Mouse (Mus musculus): ENCODE data around the gene Fxyd1. TPM values are rescaled to one million over a fixed set of nuclear protein-coding genes. Genes with fewer than 3 reads are reported as not detected.
A peak's percentile ranks its signal among the peaks of the same experiment; 100 is the strongest.

The Fxyd1 gene
- total and polyA plus RNA-seq, 2 experiments from 2014 or later, result 7.0 to 20.4 TPM

DNA sequence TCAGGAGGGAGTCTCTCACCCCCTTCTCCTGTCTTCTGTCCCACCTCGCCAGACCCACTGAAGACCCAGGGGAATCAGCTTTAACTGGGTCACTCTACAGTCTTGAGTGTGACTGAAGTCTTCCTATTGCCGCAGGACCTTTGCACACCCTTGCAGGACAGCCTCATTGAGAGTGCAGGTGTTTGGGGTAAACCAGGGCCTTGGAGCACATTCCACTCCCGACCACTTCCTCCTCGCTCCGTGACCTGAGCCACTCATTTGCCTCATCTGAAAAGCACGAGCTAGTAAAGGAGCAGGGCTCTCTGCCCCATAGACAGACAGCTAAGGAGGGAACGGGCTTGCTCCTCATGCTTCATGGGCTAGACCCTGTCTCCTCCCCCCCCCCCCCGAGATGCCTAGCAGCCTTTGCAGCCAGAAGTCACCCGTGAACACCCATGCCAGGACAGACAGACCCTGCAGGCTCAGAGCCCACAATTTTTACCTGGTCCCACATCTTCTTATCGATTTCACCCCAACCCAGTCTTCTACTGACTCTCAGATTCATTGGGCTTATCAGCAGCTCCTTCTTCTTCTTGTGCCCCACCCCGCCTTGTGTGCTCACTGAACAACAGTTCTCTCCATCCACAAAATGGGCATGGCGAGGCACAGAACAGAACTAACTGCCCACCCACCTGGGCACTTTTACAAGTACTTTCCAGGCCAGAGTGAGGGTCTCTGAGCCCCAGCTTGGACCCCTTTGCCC lies 16.5 kb downstream of the Fxyd1 start:
- no peaks in the 10 kb centered on the region for H3K9me3 ChIP-seq (ENCODE audit: low read length)
- no peak for TF ChIP-seq CTCF (IDR thresholded peaks at IDR 0.05)
- no peak for DNase-seq (ENCODE audit: low spot score)

GRCm38 (mm10) chr7:31039011-31039410 lies 18.0 kb downstream of the Fxyd1 start:
- Histone ChIP-seq H3K36me3 (ENCODE audit: insufficient read depth, low read length) (peaks cover 12% of the 10 kb centered on the region), H3K4me3 (ENCODE audit: low read depth, low read length) (no peak overlapping the region), H3K4me1 (ENCODE audit: insufficient read depth, low read length) (no peaks in the 10 kb centered on the region), H3K27me3 (ENCODE audit: insufficient read depth, low read length) (peaks cover 16% of the 10 kb centered on the region), H3K9ac (replicated peaks; ENCODE audit: low read length, poor library complexity, severe bottlenecking) (no peak overlapping the region), H3K9me3 (ENCODE audit: low read length) (no peaks in the 10 kb centered on the region), H3K27ac (ENCODE audit: low read depth, low read length) (no peak overlapping the region), H3K4me2 (ENCODE audit: low read depth, low read length, poor library complexity, severe bottlenecking) (no peak overlapping the region)
- no peak for ATAC-seq (ENCODE audit: low FRiP score)
- TF ChIP-seq CTCF (IDR thresholded peaks at IDR 0.05), result no peak
- DNase-seq (ENCODE audit: low spot score), result no peak
- WGBS, result 83% methylated on average over 4 of the region's 4 CpGs

More for the DNA sequence above, 16.5 kb downstream of the Fxyd1 start:
- no peak overlapping the region for H3K4me2 ChIP-seq (ENCODE audit: low read depth, low read length, poor library complexity, severe bottlenecking)
- H3K27me3 ChIP-seq (ENCODE audit: insufficient read depth, low read length), result peaks cover 22% of the 10 kb centered on the region
- no peak overlapping the region for H3K9ac ChIP-seq (replicated peaks; ENCODE audit: low read length, poor library complexity, severe bottlenecking)
- ATAC-seq (ENCODE audit: low FRiP score), result no peak
- H3K4me3 ChIP-seq (ENCODE audit: low read depth, low read length), result no peak overlapping the region
- no peak overlapping the region for H3K27ac ChIP-seq (ENCODE audit: low read depth, low read length)
- WGBS, result 83% methylated on average over 11 of the region's 12 CpGs
- H3K4me1 ChIP-seq (ENCODE audit: insufficient read depth, low read length), result no peaks in the 10 kb centered on the region
- H3K36me3 ChIP-seq (ENCODE audit: insufficient read depth, low read length), result peaks cover 9% of the 10 kb centered on the region; the same call in 1 of the 2 replicates

- Histone ChIP-seq H3K4me1 (ENCODE audit: insufficient read depth, low read length) (no peaks in the 10 kb centered on the region), H3K36me3 (ENCODE audit: insufficient read depth, low read length) (peaks cover 11% of the 10 kb centered on the region), H3K9me3 (ENCODE audit: low read length) (no peaks in the 10 kb centered on the region), H3K27ac (ENCODE audit: low read depth, low read length) (no peak overlapping the region), H3K27me3 (ENCODE audit: insufficient read depth, low read length) (peaks cover 15% of the 10 kb centered on the region), H3K9ac (replicated peaks; ENCODE audit: low read length, poor library complexity, severe bottlenecking) (no peak overlapping the region), H3K4me3 (ENCODE audit: low read depth, low read length) (no peak overlapping the region), H3K4me2 (ENCODE audit: low read depth, low read length, poor library complexity, severe bottlenecking) (no peak overlapping the region)
- 56% methylated on average over 2 of the region's 2 CpGs for WGBS
- no peak for TF ChIP-seq CTCF (IDR thresholded peaks at IDR 0.05)
- ATAC-seq (ENCODE audit: low FRiP score) (no peak), DNase-seq (ENCODE audit: low spot score) (no peak)
Measured at GRCm38 (mm10) chr7:31037675-31038074, 19.3 kb downstream of the Fxyd1 start.

GRCm38 (mm10) chr7:31036917-31037316 lies 20.1 kb downstream of the Fxyd1 start:
- Histone ChIP-seq H3K36me3 (ENCODE audit: insufficient read depth, low read length) (peaks cover 9% of the 10 kb centered on the region), H3K4me3 (ENCODE audit: low read depth, low read length) (no peak overlapping the region), H3K9ac (replicated peaks; ENCODE audit: low read length, poor library complexity, severe bottlenecking) (no peak overlapping the region), H3K4me1 (ENCODE audit: insufficient read depth, low read length) (no peaks in the 10 kb centered on the region), H3K27ac (ENCODE audit: low read depth, low read length) (no peak overlapping the region), H3K27me3 (ENCODE audit: insufficient read depth, low read length) (peaks cover 8% of the 10 kb centered on the region), H3K9me3 (ENCODE audit: low read length) (no peaks in the 10 kb centered on the region), H3K4me2 (ENCODE audit: low read depth, low read length, poor library complexity, severe bottlenecking) (no peak overlapping the region)
- DNase-seq (ENCODE audit: low spot score) (no peak), ATAC-seq (ENCODE audit: low FRiP score) (no peak)
- no peak for TF ChIP-seq CTCF (IDR thresholded peaks at IDR 0.05)
- 87% methylated on average over 7 of the region's 7 CpGs for WGBS

GRCm38 (mm10) chr7:31035291-31035690 lies 21.7 kb downstream of the Fxyd1 start:
- Histone ChIP-seq H3K9me3 (ENCODE audit: low read length) (no peaks in the 10 kb centered on the region), H3K9ac (replicated peaks; ENCODE audit: low read length, poor library complexity, severe bottlenecking) (no peak overlapping the region), H3K36me3 (ENCODE audit: insufficient read depth, low read length) (peaks cover 5% of the 10 kb centered on the region; the same call in 1 of the 2 replicates), H3K27ac (ENCODE audit: low read depth, low read length) (no peak overlapping the region), H3K4me1 (ENCODE audit: insufficient read depth, low read length) (no peaks in the 10 kb centered on the region), H3K27me3 (ENCODE audit: insufficient read depth, low read length) (no peaks in the 10 kb centered on the region; the same call in 1 of the 2 replicates), H3K4me3 (ENCODE audit: low read depth, low read length) (no peak overlapping the region), H3K4me2 (ENCODE audit: low read depth, low read length, poor library complexity, severe bottlenecking) (no peak overlapping the region)
- DNase-seq (ENCODE audit: low spot score) (no peak), ATAC-seq (ENCODE audit: low FRiP score) (no peak)
- TF ChIP-seq CTCF (IDR thresholded peaks at IDR 0.05), result no peak
- 85% methylated on average over 11 of the region's 11 CpGs for WGBS

DNA sequence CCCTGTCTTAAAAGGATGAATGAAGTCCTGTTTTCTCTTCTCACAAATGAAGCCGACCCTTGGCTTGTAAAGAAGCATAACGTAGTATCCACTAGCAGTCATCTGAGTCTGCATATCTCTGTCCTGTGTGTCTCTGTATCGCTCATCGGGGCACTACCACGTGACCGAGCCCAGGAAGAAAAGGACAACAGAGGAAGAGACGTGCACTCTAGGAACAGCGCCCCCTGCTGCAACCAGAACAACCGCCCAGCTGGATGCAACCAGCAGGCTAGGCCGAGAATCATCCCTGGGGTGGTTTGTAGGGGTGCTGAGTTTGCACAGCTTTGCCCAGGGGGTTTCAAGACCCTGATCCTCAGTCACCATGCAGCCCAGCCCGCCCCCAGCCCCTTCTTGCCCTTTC lies 22.2 kb downstream of the Fxyd1 start:
- peak; percentile 37 for TF ChIP-seq CTCF (IDR thresholded peaks at IDR 0.05)
- DNase-seq (ENCODE audit: low spot score), result no peak
- no peaks in the 10 kb centered on the region for H3K4me1 ChIP-seq (ENCODE audit: insufficient read depth, low read length)
- H3K4me3 ChIP-seq (ENCODE audit: low read depth, low read length), result no peak overlapping the region
- H3K36me3 ChIP-seq (ENCODE audit: insufficient read depth, low read length), result peaks cover 5% of the 10 kb centered on the region; the same call in 1 of the 2 replicates
- no peaks in the 10 kb centered on the region for H3K9me3 ChIP-seq (ENCODE audit: low read length)
- WGBS, result 62% methylated on average over 11 of the region's 11 CpGs
- no peak overlapping the region for H3K9ac ChIP-seq (replicated peaks; ENCODE audit: low read length, poor library complexity, severe bottlenecking)
- no peak overlapping the region for H3K4me2 ChIP-seq (ENCODE audit: low read depth, low read length, poor library complexity, severe bottlenecking)
- no peaks in the 10 kb centered on the region for H3K27me3 ChIP-seq (ENCODE audit: insufficient read depth, low read length)
- H3K27ac ChIP-seq (ENCODE audit: low read depth, low read length), result no peak overlapping the region
- no peak for ATAC-seq (ENCODE audit: low FRiP score)
